Mouse (Mus musculus) embryo, embryonic 9.5 days (tissue): Measurements from ENCODE around the gene Mrpl46.

Source experiments
- DNase-seq: peaks from one replicate; pipeline ENCODE4 v3.0.0-alpha.2; 2017; ENCODE audit errors: extremely low spot score

Gene Mrpl46

GRCm38 (mm10) chr7:78767929-78768531 lies 15.3 kb downstream of the Mrpl46 start:
- DNase-seq: no peak

GRCm38 (mm10) chr7:78766019-78766683 lies 17.2 kb downstream of the Mrpl46 start:
- DNase-seq: peak; percentile 87

GRCm38 (mm10) chr7:78765215-78765631 lies 18.1 kb downstream of the Mrpl46 start:
- DNase-seq: no peak

- no peak for DNase-seq
Measured at GRCm38 (mm10) chr7:78763801-78764200, 19.5 kb downstream of the Mrpl46 start.

GRCm38 (mm10) chr7:78754458-78755000 lies 28.8 kb downstream of the Mrpl46 start:
- DNase-seq: no peak

GRCm38 (mm10) chr7:78753752-78754457 lies 29.4 kb downstream of the Mrpl46 start:
- DNase-seq: no peak

- no peak for DNase-seq
Measured at GRCm38 (mm10) chr7:78752961-78753360, 30.4 kb downstream of the Mrpl46 start.

- DNase-seq: no peak
Measured at GRCm38 (mm10) chr7:78743731-78744385, 39.5 kb downstream of the Mrpl46 start.

- DNase-seq: no peak
Measured at GRCm38 (mm10) chr7:78739351-78740000, 43.9 kb downstream of the Mrpl46 start.

- no peak for DNase-seq
Measured at GRCm38 (mm10) chr7:78737614-78738210, 45.6 kb downstream of the Mrpl46 start, which contains the start of gene Ntrk3. Gene Ntrk3, minus strand, starts transcription at chr7:78738012.

GRCm38 (mm10) chr7:78737196-78737595 lies 46.1 kb downstream of the Mrpl46 start:
- DNase-seq: no peak

GRCm38 (mm10) chr7:78731391-78731790 lies 51.9 kb downstream of the Mrpl46 start:
- no peak for DNase-seq
